Mouse (Mus musculus) gastrocnemius, adult 18-20 months (tissue): ENCODE measurements around the gene Ifit1bl1. TPM values are rescaled to one million over a fixed set of nuclear protein-coding genes. Genes with fewer than 3 reads are reported as not detected.
"Not testable (repeated sequence)": the region's sequence is repeated elsewhere in the genome, so short reads cannot be mapped to it uniquely, and the experiment has no call there.

Experiments
- DNase-seq: peaks from one replicate; pipeline ENCODE4 v3.0.0; 2021; ENCODE audit warnings: low spot score
- total RNA-seq, 2 experiments: library from RNA; stranded (reverse); gene quantifications; 2 replicates each; pipeline ENCODE4 v1.2.3; 2021

Ifit1bl1 gene
- total RNA-seq, 2 experiments from 2014 or later: not detected

DNA sequence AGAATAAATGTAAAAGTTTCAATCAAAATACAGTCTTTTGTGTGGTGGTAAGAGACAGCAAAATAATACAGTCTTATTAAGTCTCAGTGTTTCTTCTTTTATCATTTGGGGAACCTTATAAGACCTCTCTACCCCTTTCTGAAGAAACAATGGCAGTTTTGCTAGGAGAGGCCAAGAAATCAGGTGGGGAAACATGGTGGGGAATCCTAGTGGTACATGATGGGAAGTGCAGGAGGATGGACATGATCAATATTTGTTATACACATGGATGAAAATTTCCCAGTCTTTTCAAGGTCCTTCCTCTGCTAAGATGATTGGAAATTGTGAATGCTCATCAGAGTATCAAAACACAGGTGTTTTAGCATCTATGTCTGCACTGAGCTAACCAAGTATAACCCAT lies 12.8 kb downstream of the Ifit1bl1 start:
- DNase-seq: no peak

DNA sequence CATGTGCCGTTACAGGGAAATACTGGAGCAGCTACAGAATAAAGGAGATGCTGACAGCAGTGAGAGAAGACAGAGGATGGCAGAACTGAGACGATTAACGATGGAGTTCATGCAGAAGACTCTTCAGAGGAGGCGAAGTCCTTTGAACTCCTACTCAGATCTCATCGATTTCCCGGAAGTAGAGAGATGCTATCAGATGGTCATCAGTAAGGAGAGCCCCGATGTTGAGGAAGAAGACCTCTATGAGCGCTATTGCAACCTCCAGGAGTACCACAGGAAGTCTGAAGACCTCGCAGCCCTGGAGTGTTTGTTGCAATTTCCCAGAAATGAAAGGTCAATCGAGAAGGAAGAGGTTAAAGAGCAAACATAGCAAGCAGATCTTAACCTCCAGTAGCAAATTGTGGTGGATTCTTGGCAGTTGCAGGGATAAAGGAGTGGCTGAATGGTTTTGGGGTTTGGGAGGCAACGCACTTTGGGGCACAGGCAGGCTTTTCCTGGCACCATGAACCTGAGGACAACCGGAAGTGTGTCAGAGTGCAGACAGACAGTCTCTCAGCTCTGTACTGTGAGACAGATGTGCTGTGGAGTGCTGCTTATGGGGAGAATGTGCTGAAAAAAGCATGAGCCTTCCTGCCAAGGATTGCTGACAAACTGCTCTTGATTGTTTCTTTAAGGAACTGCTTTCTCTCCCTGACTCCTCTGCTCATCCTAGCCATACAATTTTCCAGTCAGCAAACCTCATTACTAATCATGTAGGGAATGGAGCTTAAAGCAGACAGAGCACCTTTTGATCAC lies 13.7 kb downstream of the Ifit1bl1 start:
- DNase-seq: not testable (repeated sequence)

DNA sequence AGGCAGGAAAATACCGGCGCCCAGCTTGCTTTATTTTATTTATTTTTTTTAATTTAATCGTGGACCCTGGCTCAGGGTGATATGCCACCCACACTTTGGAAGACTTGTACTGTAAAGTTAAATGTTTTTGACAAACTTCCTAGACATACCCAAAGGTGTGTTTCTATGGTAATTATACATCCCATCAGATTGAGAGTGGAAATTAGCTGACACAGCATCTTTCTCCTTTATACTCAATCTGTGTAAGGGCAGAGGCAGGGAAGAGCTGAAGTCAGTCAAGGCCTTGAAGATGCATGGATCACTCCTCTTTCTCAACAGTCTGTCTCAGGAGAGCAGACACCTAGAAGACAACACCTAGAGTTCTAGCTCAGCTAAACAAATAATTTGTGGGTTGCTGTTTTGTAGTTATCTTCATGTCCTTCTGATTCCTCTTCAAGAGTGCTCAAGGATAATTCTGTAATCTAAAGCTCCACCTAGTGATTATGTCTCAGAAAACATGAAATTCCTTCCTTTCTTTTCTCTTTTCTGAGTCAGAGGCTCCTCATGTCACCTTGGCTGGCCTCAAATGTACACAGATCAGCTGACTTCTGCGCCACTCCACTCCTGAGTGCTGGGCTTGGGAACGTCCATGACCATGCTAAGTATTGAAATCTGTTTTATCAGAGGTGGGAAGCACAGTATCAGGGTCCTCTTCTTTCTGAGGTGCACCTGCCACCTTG lies 15.9 kb downstream of the Ifit1bl1 start:
- DNase-seq: not testable (repeated sequence)

DNA sequence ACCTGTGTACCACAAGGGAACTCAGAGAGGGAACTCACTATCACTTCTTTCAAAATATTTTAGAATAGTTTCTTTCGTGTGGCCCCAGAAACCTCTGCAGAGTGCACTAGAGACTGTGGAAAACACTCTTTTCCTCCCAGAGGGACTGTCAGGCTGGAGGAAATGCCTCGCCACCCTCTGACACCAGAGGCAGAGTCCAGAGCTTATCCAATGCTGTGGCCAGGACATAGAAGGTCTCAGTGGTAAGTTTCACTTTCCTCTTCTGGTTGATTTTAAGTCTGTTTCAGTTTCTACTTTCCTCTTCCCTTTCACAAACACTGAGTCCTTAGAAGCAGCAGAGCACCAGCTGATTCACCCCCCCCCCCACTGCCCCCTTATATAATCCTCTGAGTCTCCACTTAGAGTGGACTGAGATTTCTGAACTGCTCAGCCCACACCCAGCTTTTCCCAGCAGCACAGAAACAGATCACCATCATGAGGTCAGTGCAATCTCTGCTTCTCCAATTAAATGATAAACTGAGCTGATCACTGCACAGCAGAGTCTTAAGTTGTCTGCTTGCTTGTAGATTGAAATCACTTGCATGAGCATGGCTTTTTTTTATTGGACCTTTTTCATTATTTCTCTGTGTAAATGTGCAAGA lies 18.5 kb downstream of the Ifit1bl1 start, which contains the start of gene Ifit3:
Gene Ifit3, plus strand, starts transcription at position 406 of the 641 bp plus-strand sequence.
- not testable (repeated sequence) for DNase-seq

DNA sequence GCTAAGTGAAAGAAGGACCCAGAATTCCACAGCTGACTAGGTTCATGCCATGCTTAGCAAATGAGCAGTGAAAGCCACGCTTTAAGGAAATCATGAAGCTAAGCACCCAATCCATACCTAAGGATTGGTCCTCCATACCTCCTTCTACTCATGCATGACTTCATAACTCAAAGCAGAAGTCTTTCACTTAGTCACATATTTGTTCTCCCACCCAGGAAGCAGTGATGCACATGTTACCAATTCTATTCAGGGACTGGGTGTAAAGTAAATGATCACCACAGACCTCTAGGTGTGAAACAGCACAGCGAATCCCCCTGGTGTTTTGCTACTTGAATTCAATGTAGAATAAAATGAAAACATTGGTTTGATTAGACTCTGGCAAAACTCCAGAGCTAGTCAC lies 19.1 kb downstream of the Ifit1bl1 start:
- not testable (repeated sequence) for DNase-seq

DNA sequence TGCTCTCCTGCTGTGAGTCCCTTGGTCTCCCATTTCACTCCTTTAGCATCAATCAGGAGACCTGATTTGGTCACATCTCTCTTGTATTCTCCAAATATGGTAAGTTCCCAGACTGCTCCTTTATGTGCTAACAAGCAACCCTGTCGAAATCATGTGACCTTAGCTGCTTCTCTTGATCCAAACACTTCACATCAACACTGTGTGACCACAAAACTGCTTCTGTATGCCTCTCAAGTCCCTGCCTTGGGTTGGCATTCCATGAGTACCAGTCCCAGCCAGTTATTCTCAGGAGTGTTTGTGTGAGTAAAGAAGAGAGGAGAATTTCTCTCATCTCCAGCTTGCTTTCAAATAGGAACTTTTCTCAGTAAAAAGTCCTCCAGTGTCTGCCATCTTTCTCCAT lies 24.6 kb downstream of the Ifit1bl1 start:
- DNase-seq: no peak

DNA sequence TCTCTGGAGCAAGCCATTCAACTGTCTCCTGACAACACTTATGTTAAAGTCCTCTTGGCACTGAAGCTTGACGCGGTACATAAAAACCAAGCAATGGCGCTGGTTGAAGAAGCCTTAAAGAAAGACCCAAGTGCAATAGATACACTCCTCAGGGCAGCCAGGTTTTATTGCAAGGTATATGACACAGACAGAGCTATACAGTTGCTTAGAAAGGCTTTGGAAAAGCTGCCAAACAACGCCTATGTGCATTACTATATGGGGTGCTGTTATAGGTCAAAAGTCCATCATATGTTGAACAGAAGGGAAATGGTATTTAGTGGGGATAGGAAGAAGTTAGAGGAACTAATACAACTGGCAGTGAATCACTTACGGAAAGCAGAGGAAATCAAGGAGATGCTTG lies 28.1 kb downstream of the Ifit1bl1 start:
- DNase-seq: no peak

DNA sequence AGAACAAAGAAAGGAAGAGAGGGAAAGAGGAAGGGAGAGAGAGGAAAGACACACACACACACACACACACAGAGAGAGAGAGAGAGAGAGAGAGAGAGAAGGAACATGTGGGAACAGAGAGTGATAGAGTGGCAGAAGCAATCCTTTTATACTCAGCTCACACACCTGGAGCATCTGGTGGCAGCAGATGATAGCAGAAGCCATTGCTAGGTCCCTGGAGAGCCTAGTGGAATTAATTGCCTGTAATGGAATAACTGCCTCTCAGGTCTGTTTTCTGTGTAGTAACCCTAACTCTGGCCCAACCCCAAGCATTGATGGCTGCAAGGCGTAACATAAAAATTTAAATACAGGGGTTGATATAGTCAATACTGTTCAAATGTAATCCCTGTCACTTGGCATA lies 30.7 kb downstream of the Ifit1bl1 start:
- no peak for DNase-seq

DNA sequence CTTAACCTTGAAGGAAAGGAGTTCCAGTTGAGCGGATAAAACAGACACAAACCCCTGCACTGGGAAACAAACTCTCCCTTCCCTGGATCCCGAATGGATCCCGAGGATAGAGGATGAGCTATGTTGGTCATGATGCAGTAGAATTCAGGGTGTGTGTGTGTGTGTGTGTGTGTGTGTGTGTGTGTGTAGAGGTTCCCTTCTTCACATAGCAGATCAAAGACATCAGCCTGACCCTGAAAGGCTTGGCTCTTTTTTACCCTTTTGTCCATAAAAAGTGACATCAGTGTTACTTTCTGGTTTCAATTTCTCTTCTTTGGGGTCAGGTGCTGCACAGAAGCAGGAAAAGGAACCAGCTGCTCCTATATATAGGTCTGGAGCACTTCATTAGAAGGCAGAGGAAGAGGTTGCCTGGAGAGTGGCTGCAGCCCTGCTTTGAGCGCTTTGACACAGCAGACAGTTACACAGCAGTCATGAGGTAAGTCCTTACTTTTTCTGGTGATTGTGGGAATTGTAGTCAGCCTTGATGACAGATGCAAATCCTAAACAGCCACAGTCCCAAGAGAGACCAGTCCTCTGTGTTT lies 31.8 kb downstream of the Ifit1bl1 start:
- DNase-seq: no peak

DNA sequence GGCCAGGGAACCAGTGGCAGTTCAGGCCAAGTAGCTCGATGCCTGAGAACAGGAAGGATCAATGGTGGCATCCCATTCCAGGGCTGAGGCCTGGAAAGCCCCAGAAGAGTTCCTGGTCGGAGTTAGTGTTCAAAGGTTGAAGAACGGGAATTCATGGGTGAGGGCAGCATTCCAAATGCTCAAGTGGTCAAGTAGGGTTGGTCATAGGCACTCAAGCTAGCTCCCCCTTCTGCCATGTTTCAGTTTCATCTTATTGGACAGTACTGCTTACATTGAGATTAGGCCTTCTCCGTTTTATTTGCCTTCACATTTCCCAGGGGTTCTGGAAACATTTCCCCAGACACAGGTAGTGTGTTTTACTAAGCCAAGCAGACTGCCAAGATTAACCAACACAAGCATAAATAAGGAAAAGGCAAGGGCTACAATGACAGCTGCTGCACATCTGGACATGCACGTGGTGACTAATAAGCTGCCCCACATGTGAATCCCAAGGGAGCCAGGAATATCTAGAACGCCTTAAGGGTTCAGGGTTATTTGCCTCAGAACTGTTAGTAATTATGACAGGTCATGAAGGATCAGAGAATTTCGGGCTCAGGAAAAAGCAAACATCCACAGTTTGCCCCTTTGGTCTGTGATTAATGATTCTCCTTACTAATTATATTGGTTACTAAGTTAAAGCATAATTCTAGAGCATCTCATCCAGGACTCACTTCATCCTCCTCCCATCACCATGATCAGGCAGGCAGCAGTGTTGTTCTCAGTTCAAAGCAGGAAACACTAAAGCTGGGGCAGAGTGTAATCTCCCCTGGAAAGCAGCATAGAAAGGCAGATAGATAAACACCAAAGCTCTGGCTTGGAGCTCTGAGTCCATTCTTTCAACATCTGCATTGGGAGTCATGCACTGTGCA lies 32.5 kb downstream of the Ifit1bl1 start:
- no peak for DNase-seq

DNA sequence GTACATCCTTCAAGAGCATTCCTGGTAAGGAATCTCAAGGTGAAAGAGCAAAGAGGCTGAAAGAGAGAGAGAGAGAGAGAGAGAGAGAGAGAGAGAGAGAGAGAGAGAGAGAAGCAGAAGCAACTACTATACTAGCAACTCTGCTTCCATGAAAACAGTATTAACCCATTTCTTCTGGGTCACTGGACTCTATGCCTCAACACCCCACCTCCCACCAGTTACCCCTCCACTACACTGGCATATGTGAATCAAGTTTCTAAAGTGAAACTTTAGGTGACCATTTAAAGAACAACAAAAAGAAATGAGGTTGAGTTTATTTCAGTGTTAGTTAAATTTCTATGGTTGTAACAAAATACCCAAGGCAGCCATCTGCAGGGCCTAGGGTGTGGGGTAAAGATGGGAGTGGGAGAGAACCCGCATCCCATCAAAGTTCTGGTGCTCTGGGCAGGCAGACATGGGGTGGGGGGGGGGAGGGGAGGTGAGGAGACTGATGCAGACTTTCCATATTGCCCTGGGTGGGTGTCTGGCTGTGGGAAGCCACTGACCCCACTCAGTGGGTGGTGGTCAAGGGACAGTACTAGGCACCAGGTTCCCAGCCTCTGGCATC lies 35.5 kb downstream of the Ifit1bl1 start:
- no peak for DNase-seq

DNA sequence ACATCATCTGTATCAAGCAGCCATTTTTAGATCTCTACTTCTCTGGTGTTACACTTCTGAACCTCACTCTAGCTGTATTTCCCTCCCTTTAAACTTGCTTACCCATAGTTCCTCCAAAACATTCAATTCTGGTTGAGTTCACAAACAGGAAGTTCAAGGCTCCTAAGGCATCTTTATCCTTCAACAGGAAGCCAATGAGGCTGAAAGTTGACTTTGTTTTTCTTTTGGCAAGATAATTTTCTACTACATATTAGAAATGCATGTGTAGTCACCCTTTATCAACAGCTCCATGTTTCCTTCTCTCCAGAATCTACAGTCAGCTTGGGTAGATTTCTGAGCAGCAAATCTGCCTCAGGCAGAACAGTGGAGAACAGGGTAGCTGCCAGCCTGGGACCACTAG lies 39.2 kb downstream of the Ifit1bl1 start:
- no peak for DNase-seq

DNA sequence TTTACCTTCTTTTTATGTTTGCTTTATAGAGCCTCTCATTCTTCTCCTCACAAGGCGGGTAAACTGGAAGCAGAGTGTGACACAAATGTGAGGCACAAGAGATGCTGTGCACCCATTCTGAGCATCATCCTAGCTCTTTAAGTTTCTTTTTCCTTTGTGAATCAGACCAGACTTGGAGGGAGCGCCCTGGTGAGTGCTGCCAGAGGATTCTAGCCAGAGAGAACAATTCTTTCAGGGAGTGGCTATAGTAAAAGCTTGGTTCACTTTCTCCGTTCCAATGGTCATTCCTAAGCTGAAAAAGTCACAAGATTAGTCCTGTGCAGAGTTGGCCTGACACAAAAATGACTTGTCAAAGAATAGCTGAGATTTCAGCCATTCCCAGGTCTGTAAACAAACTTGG lies 45.1 kb downstream of the Ifit1bl1 start:
- peak; percentile 35 for DNase-seq

DNA sequence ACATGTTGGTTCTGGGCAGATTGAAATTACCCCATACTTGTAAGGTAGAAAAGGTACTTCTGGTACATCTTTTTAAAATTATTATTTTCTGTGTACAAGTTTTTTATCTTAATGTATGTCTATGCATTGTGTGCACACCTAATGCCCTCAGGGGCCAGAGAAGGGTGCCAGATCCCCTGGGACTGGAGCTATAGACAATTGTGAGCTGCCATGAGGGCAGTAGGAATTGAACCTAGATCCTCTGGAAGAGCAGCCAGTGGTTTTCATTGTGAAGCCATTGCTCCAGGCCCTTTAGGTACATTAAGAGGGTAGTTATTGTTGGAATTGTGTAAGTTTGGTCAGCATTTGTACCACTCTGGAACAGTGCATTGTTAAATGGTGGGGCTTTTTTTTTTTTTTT lies 47.7 kb downstream of the Ifit1bl1 start:
- no peak for DNase-seq

DNA sequence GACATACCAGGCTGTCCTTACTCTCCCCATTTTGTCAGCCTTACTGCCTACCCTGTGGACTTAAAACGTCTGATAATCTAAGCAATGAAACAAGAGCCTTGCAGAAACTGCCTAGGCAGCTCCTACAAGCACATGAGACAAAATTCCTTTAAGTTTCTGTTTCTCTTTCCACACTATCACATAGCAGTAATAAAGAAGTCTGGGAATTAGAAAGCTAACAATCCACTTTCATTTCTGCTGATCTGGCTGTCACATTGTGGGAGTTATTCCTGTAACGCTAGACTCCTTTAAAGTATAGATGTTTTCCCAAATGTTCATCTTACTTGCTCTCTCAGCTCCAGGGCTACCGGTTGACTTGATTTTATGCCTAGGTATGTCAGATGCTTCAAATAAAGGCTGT lies 48.2 kb downstream of the Ifit1bl1 start:
- DNase-seq: no peak

DNA sequence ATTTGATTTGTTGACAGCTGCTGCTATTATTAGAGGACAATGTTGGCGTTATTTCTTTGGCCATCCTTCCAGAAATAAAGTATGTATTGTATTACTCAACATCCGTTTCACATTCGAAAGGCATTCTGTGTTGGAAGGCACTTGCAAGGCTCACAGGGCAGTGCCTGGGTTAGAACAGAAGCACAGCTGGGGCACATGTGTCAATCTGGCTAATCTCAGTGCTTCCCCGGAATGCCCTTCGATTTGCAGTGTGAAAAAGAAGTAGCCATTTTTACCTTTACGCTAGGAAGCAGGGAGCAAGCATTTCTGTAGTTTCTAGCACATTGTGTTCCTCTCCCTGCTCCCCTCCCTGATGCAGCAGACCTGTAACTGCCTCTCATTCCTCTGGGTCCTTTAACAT lies 48.7 kb downstream of the Ifit1bl1 start:
- no peak for DNase-seq

DNA sequence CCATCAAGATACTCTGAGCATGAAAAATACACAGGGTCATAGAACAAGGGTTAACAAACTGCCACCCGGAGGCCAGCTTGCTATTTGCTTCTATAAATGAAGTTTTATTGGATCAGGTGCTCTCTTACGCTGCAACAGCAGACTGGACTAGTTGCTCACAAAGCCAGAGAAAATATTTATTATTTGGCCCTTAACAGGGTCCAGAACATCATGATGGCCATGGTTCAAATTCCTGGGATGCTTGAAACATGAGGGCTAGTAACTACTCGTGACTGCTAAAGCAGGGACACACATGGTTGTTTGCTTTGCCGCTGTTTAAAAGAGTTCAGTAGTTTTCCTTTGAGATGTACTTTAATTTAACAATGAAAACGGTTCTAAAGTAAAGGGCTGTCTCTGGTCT lies 49.8 kb downstream of the Ifit1bl1 start:
- DNase-seq: peak; percentile 53

DNA sequence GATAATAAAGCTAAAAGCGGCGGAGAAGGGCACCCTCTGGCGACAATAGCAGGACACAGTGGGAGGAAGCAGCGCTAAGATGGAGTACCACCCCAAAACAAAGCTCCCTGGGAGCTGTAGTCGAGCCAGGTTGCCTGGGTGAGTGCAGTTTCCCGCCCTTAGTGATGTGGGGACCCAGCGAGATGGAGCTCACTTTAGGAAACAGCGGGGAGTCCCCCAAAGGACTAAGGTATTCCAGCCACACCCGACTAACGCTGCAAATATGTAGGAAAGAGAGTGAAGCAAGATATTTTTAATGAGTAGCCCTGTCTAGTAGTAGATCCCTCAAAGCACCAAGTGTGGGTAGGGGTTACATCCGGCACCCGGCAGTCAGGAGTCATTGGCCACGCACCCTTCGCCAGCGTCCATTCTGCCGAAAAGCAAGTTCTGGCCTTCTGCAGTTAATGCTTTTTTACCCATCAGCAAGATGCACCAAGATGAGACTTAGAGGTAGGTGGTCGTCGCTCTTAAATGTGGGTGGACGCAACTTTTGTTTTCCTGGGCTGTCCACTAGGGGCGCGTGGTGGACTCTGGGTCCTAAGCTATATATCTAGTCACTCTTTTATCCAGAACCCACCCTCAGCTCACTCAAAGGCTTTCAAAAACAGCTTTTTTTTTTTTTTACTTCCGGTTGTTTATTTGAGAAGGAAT lies 51.1 kb downstream of the Ifit1bl1 start, which contains the start of gene Ifit2:
Gene Ifit2, plus strand, starts transcription at position 161 of the 690 bp plus-strand sequence.
- peak; percentile 68 for DNase-seq

DNA sequence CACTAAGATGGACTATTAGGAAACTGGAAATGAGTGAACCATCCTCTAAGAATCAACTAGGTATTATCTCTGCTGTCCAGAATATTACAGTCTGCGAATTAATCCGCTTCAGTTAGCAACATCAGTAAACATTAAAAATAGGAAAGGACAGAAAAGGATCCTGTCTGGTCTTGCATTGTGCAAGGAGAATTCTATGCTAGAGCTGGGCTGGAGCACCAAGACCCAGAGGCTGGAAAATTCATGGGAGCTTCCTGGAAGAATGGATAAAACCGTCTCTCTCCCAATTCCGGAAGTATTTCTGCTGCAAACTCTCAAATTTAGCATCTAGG lies 51.6 kb downstream of the Ifit1bl1 start:
- DNase-seq: no peak

DNA sequence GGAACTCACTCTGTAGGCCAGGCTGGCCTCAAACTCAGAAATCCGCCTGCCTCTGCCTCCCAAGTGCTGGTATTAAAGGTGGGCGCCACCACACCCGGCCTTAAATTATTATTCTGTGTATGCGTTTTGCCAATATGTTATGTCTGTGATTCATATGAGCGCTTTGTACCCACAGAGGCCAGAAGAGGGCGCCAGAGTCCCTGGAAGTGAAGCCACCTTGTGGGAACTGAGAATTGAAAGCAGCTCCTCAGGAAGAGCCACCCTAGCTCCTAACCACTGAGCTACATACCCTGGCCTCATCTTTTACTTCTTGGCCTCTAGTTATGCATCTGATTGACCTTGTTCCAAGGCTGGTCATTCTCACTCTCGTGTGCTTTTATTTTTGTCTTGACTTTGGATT lies 53.8 kb downstream of the Ifit1bl1 start:
- peak; percentile 81 for DNase-seq
